Mouse (Mus musculus): ENCODE measurements around the gene Apoc1.

GRCm38 (mm10) chr7:19724167-19724566 is 31.7 kb upstream of the Apoc1 start:
- TF ChIP-seq POLR2A (IDR thresholded peaks at IDR 0.05; ENCODE audit: low read depth, low read length) = no peak
- no peak for TF ChIP-seq CTCF (IDR thresholded peaks at IDR 0.05; ENCODE audit: extremely low read depth, insufficient read length, insufficient replicate concordance, low read depth, low read length)

Measured in small intestine, adult 2 months (tissue).